Mouse (Mus musculus) C2C12 (cell line): ENCODE results near the gene Pard6a. TPM values are rescaled to one million over a fixed set of nuclear protein-coding genes. Genes with fewer than 3 reads are reported as not detected.

Experiments used
- H3K27me3 ChIP-seq: one replicate; pipeline ENCODE4 v1.6.1; 2011; ENCODE audit not compliant: control insufficient read depth, insufficient read depth, insufficient read length
- H3K36me3 ChIP-seq: one replicate; pipeline ENCODE4 v1.6.1; 2011; ENCODE audit not compliant: control insufficient read depth, insufficient read depth
- H3K4me3 ChIP-seq: one replicate; pipeline ENCODE4 v1.5.1; 2011; ENCODE audit warnings: mild to moderate bottlenecking, control low read depth; ENCODE audit not compliant: poor library complexity, insufficient read depth, severe bottlenecking
- H3K79me2 ChIP-seq: one replicate; pipeline ENCODE4 v1.6.1; 2011; ENCODE audit not compliant: control insufficient read depth, insufficient read depth
- H3K79me3 ChIP-seq: one replicate; pipeline ENCODE4 v1.6.1; 2011; ENCODE audit warnings: low read depth, control low read depth
- H3ac ChIP-seq: one replicate; pipeline ENCODE3; 2011; ENCODE audit warnings: low read depth; ENCODE audit not compliant: control insufficient read depth, insufficient read length
- CEBPB ChIP-seq: IDR thresholded peaks from one replicate; pipeline ENCODE4 v1.6.1; 2011; ENCODE audit warnings: low read depth, mild to moderate bottlenecking, control low read depth, moderate library complexity
- CTCF ChIP-seq: IDR thresholded peaks from one replicate; pipeline ENCODE4 v1.5.1; 2011; ENCODE audit not compliant: control insufficient read depth, insufficient read depth, insufficient read length
- FOSL1 ChIP-seq: IDR thresholded peaks from one replicate; pipeline ENCODE4 v1.8.0; 2011; ENCODE audit warnings: mild to moderate bottlenecking, low read length; ENCODE audit not compliant: poor library complexity, insufficient read depth, severe bottlenecking
- MAX ChIP-seq: IDR thresholded peaks from one replicate; pipeline ENCODE4 v1.6.1; 2011; ENCODE audit warnings: mild to moderate bottlenecking, control low read depth
- MYOD1 ChIP-seq: IDR thresholded peaks from one replicate; pipeline ENCODE4 v1.6.1; 2011; ENCODE audit warnings: low read depth; ENCODE audit not compliant: control insufficient read depth, insufficient read length
- MYOG ChIP-seq: IDR thresholded peaks from one replicate; pipeline ENCODE4 v1.6.1; 2011; ENCODE audit not compliant: control insufficient read depth, insufficient read length; ENCODE audit errors: extremely low read depth
- USF1 ChIP-seq: IDR thresholded peaks from one replicate; pipeline ENCODE4 v1.6.1; 2011; ENCODE audit warnings: low read depth, mild to moderate bottlenecking, control low read depth, moderate library complexity
- polyA plus RNA-seq: library from polyadenylated mRNA; unstranded; fragments of >200 nt; fragmentation: generic; extraction: Trizol; gene quantifications from one replicate; pipeline ENCODE4 v1.2.1, GENCODE M21; 2012; ENCODE audit warnings: missing spikeins

Pard6a gene
- polyA plus RNA-seq, 1 experiment: 16.4 TPM

DNA sequence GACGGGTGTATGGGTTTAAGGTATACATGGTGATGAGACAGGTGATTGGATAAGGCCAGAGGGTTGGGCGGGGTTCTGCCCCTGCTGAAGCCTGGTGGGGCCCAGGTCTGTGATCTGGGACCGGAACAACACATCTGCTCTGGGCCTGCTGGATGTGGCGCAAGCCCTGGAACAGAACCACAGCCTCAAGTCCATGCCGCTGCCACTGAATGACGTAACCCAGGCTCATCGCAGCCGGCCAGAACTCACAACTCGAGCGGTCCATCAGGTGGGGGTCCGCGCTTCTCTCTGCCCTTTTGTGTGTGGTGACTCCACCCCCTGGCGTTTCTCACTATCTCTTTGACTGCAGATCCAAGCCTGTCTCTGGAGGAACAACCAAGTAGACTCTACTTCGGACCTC, 10.0 kb upstream of the Pard6a start:
- H3K79me3 ChIP-seq: no peaks in the 10 kb centered on the region
- no peak overlapping the region for H3K4me3 ChIP-seq
- no peak overlapping the region for H3ac ChIP-seq
- H3K36me3 ChIP-seq: no peaks in the 10 kb centered on the region
- H3K27me3 ChIP-seq: no peaks in the 10 kb centered on the region
- no peaks in the 10 kb centered on the region for H3K79me2 ChIP-seq
- TF ChIP-seq MYOG: no peak
- TF ChIP-seq MAX: no peak
- TF ChIP-seq MYOD1: no peak
- TF ChIP-seq CEBPB: no peak
- no peak for TF ChIP-seq USF1
- TF ChIP-seq FOSL1: no peak
- TF ChIP-seq CTCF: no peak

DNA sequence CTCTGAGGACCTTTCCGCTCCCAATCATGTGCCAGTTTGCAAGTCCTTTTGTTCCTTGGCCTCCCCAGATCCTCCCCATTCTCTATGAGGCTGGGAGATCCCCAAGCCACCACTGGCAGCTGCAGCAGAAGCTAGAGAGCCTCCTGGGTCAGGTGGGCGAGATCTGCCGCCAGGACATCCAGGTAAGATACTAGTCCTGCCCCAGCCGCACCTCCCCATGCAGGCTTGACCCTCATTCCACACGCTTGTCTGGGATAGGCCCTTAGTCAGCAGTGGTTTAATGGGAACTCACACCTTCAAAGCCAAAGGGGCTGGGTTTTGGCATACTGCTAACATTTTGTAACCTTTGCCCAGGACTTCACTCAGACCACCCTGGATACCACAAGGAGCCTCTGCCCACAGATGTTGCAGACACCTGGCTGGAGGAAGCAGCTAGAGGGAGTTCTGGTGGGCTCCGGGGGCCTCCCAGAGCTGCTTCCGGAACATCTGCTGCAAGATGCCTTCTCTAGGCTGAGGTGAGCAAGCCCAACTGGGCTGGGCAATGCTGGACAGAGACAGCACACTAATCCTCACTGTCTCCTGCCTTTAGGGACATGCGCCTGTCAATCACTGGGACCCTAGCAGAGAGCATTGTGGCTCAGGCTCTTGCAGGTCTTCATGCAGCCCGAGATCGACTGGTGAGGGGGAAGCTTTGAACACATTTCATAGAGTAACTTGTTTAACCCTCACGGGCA, 8.3 kb upstream of the Pard6a start:
- no peak for TF ChIP-seq MYOG
- TF ChIP-seq USF1: no peak
- TF ChIP-seq CTCF: no peak
- TF ChIP-seq MYOD1: no peak
- no peak for TF ChIP-seq CEBPB
- TF ChIP-seq FOSL1: no peak
- TF ChIP-seq MAX: no peak
- Histone ChIP-seq H3K36me3 (no peaks in the 10 kb centered on the region), H3ac (no peak overlapping the region), H3K79me3 (no peaks in the 10 kb centered on the region), H3K4me3 (no peak overlapping the region), H3K27me3 (no peaks in the 10 kb centered on the region), H3K79me2 (no peaks in the 10 kb centered on the region)

DNA sequence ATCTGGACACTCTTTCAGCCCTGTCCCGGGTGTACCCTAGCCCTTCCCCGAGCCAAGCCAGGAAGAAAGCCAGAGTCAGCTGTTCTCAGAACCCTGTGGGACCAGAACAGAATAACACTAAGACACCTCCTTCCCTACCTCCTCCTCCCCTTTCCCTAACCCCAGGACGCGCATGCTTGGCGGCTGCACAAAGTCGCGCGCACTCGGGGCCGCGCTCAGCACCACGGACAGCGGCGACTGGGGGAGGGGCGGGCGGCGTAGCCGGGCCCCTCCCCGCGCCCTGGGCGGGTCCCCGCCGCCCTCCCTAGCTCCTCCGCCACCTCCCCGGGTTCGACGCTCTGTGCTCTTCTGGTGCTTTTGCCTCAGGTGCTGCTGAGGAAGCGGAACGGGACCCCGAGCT, 7.3 kb upstream of the Pard6a start:
- H3K79me2 ChIP-seq: no peaks in the 10 kb centered on the region
- H3K4me3 ChIP-seq: no peak overlapping the region
- no peak overlapping the region for H3ac ChIP-seq
- H3K79me3 ChIP-seq: no peaks in the 10 kb centered on the region
- no peaks in the 10 kb centered on the region for H3K27me3 ChIP-seq
- H3K36me3 ChIP-seq: peaks cover 7% of the 10 kb centered on the region
- TF ChIP-seq MYOD1 (no peak), CEBPB (no peak), MYOG (no peak), MAX (no peak), FOSL1 (no peak), CTCF (no peak), USF1 (no peak)

DNA sequence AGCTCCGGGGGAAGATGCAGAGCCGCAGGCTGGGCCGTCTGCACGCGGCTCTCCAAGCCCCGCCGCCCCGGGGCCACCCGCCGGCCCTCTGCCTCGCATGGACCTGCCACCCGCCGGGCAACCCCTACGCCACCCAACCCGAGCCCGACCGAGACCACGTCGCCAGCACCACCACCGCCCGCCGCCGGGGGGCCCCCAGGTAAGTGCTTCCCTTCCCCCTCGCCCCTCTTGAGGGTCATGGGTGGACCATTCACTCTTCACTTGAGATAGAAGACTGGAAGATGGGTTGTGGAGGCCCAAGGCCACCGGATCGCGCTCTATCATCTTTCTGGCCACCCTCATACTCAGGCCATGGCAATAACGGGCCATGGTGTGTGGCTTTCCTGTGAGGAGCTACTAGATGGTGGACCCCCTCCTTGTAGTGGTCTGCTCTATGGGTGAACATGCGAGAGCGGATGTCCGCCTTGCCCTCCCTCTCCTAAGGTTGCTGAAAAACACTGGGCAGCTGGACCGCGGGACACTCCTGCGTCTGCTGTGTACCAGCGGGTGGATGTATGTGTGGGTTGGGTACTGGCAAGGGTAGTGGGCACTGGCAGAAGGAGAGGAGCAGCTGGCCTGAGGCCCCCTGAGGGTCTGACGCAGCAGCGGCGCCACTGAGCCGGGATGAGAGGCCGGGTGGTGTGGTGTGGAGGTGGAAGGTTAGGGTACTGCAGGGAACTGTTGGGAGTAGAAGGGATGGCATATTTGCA, 6.7 kb upstream of the Pard6a start:
- no peak overlapping the region for H3K4me3 ChIP-seq
- no peaks in the 10 kb centered on the region for H3K79me2 ChIP-seq
- TF ChIP-seq MYOG (no peak), MYOD1 (no peak), MAX (no peak), FOSL1 (no peak), USF1 (no peak), CEBPB (no peak), CTCF (no peak)
- no peak overlapping the region for H3ac ChIP-seq
- no peaks in the 10 kb centered on the region for H3K79me3 ChIP-seq
- H3K36me3 ChIP-seq: peaks cover 8% of the 10 kb centered on the region
- no peaks in the 10 kb centered on the region for H3K27me3 ChIP-seq

DNA sequence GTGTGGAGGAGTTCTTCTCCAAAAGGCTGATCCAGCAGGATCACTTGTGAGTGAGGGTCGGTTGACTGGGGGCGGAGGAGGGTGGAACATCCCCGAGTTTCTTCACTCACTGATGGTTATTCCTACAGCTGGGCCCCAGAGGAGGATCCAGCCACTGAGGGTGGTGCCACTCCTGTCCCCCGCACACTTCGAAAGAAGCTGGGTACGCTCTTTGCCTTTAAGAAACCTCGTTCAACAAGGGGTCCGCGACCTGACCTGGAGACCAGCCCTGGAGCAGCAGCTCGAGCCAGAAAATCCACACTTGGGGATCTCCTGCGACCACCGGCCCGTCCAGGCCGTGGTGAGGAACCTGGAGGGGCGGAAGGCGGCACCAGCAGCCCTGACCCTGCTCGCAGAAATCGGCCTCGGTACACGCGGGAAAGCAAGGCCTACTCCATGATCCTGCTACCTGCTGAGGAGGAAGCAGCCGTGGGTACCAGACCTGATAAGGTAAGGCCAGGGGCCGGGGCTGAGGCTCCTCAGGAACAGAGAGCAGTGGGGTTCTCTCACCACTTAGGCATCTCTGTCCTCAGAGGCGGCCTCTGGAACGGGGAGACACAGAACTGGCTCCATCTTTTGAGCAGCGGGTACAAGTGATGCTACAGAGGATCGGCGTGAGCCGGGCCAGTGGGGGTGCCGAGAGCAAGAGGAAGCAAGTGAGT, 5.7 kb upstream of the Pard6a start:
- H3K4me3 ChIP-seq: no peak overlapping the region
- no peak overlapping the region for H3ac ChIP-seq
- peaks cover 8% of the 10 kb centered on the region for H3K36me3 ChIP-seq
- TF ChIP-seq MYOG (no peak), MAX (no peak), CTCF (no peak), FOSL1 (no peak), USF1 (no peak), CEBPB (no peak), MYOD1 (no peak)
- H3K79me3 ChIP-seq: peaks cover 2% of the 10 kb centered on the region
- no peaks in the 10 kb centered on the region for H3K27me3 ChIP-seq
- H3K79me2 ChIP-seq: peaks cover 4% of the 10 kb centered on the region
